Mouse (Mus musculus): ENCODE measurements at regions not wholly inside any gene's neighbourhood (a gene's known extent, or its start where the extent isn't known, plus 50 kb on each side); places are given as distances from the start of the nearest gene placed in this dataset.

DNA sequence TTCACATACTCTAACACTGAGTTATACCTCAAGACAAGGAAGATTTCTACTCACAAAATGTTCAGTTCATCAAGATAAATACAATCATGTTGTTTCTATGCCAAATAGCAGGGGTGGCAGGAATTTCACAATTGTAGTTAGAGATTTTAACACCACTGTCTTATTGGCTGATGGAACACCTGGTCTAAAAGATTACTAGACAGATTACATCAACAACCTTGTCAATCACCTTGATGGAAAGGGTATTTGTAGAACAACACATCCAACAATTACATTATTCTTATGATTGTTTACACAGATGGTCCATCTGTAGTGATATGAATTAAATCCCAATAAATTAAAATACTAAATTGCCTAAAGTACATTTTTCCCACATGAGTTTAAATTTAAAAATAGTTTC is 657.4 kb downstream of the Hdgfl1 start:
- no peak overlapping the region for H3K9ac ChIP-seq (ENCODE audit: low read length)
- no peaks in the 10 kb centered on the region for H3K36me3 ChIP-seq (ENCODE audit: control insufficient read depth, insufficient read depth, low read length)
- no peaks in the 10 kb centered on the region for H3K27me3 ChIP-seq (ENCODE audit: control insufficient read depth, insufficient read depth, low read length)
- no peak for ATAC-seq (ENCODE audit: insufficient read depth, low FRiP score)
- no peaks in the 10 kb centered on the region for H3K4me1 ChIP-seq (ENCODE audit: control insufficient read depth, insufficient read depth, low read length)
- H3K27ac ChIP-seq (ENCODE audit: low read length): no peak overlapping the region
- H3K4me3 ChIP-seq (replicated peaks; ENCODE audit: low read length): no peak overlapping the region
- H3K4me2 ChIP-seq (ENCODE audit: low read depth, low read length): no peak overlapping the region
- no peaks in the 10 kb centered on the region for H3K9me3 ChIP-seq (replicated peaks; ENCODE audit: control insufficient read depth, low read length)

- Histone ChIP-seq H3K27me3 (ENCODE audit: control insufficient read depth, insufficient read depth, low read length) (no peaks in the 10 kb centered on the region), H3K27ac (ENCODE audit: low read length) (no peak overlapping the region), H3K4me2 (ENCODE audit: low read depth, low read length) (no peak overlapping the region), H3K9me3 (replicated peaks; ENCODE audit: control insufficient read depth, low read length) (no peaks in the 10 kb centered on the region), H3K4me1 (ENCODE audit: control insufficient read depth, insufficient read depth, low read length) (no peaks in the 10 kb centered on the region), H3K4me3 (replicated peaks; ENCODE audit: low read length) (no peak overlapping the region), H3K36me3 (ENCODE audit: control insufficient read depth, insufficient read depth, low read length) (no peaks in the 10 kb centered on the region), H3K9ac (ENCODE audit: low read length) (no peak overlapping the region)
- no peak for ATAC-seq (ENCODE audit: insufficient read depth, low FRiP score)
- WGBS: 94% methylated on average over 2 of the region's 2 CpGs
These were observed 661.0 kb downstream of the Hdgfl1 start for GRCm38 (mm10) chr13:26109013-26109412.

- ATAC-seq (ENCODE audit: insufficient read depth, low FRiP score): no peak
- Histone ChIP-seq H3K9ac (ENCODE audit: low read length) (no peak overlapping the region), H3K4me1 (ENCODE audit: control insufficient read depth, insufficient read depth, low read length) (no peaks in the 10 kb centered on the region), H3K4me3 (replicated peaks; ENCODE audit: low read length) (no peak overlapping the region), H3K9me3 (replicated peaks; ENCODE audit: control insufficient read depth, low read length) (no peaks in the 10 kb centered on the region), H3K4me2 (ENCODE audit: low read depth, low read length) (no peak overlapping the region), H3K36me3 (ENCODE audit: control insufficient read depth, insufficient read depth, low read length) (no peaks in the 10 kb centered on the region), H3K27me3 (ENCODE audit: control insufficient read depth, insufficient read depth, low read length) (no peaks in the 10 kb centered on the region), H3K27ac (ENCODE audit: low read length) (no peak overlapping the region)
- WGBS: 68% methylated on average over 3 of the region's 3 CpGs
These were observed 681.2 kb downstream of the Hdgfl1 start for GRCm38 (mm10) chr13:26088727-26089126.

DNA sequence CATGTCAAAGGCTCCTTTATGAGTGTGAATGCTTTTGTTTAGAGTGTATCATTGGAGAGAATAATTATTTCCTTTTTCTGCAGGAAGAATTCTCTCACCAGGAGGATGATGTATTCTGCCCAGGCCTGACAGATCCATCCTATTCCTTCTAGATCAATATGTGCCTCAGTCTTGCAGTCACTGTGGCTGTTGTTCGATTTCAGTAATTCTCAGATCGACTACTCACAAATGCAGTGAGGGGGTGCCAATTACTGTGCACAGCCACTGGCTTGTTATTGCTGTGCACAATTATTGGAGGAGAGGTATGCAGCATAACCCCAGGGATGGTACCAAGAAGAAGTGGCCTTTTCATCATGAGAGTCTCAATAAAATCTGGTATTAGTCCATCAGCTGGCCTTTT is 689.2 kb downstream of the Hdgfl1 start:
- H3K27me3 ChIP-seq (ENCODE audit: control insufficient read depth, insufficient read depth, low read length): no peaks in the 10 kb centered on the region

GRCm38 (mm10) chr13:26080302-26080701 is 689.7 kb downstream of the Hdgfl1 start:
- Histone ChIP-seq H3K4me1 (ENCODE audit: control insufficient read depth, insufficient read depth, low read length) (no peaks in the 10 kb centered on the region), H3K9me3 (replicated peaks; ENCODE audit: control insufficient read depth, low read length) (no peaks in the 10 kb centered on the region), H3K27me3 (ENCODE audit: control insufficient read depth, insufficient read depth, low read length) (no peaks in the 10 kb centered on the region), H3K4me2 (ENCODE audit: low read depth, low read length) (no peak overlapping the region), H3K27ac (ENCODE audit: low read length) (no peak overlapping the region), H3K4me3 (replicated peaks; ENCODE audit: low read length) (no peak overlapping the region), H3K9ac (ENCODE audit: low read length) (no peak overlapping the region), H3K36me3 (ENCODE audit: control insufficient read depth, insufficient read depth, low read length) (no peaks in the 10 kb centered on the region)
- ATAC-seq (ENCODE audit: insufficient read depth, low FRiP score): no peak
- 47% methylated on average over 4 of the region's 4 CpGs for WGBS

More for the DNA sequence above, 689.2 kb downstream of the Hdgfl1 start:
- Histone ChIP-seq H3K9me3 (replicated peaks; ENCODE audit: control insufficient read depth, low read length) (no peaks in the 10 kb centered on the region), H3K4me3 (replicated peaks; ENCODE audit: low read length) (no peak overlapping the region), H3K4me2 (ENCODE audit: low read depth, low read length) (no peak overlapping the region), H3K27ac (ENCODE audit: low read length) (no peak overlapping the region), H3K36me3 (ENCODE audit: control insufficient read depth, insufficient read depth, low read length) (no peaks in the 10 kb centered on the region), H3K9ac (ENCODE audit: low read length) (no peak overlapping the region), H3K4me1 (ENCODE audit: control insufficient read depth, insufficient read depth, low read length) (no peaks in the 10 kb centered on the region)
- ATAC-seq (ENCODE audit: insufficient read depth, low FRiP score): no peak
- WGBS: 86% methylated on average over 2 of the region's 2 CpGs

- no peak for ATAC-seq (ENCODE audit: insufficient read depth, low FRiP score)
- Histone ChIP-seq H3K4me3 (replicated peaks; ENCODE audit: low read length) (no peak overlapping the region), H3K27me3 (ENCODE audit: control insufficient read depth, insufficient read depth, low read length) (no peaks in the 10 kb centered on the region), H3K4me1 (ENCODE audit: control insufficient read depth, insufficient read depth, low read length) (no peaks in the 10 kb centered on the region), H3K27ac (ENCODE audit: low read length) (no peak overlapping the region), H3K4me2 (ENCODE audit: low read depth, low read length) (no peak overlapping the region), H3K9me3 (replicated peaks; ENCODE audit: control insufficient read depth, low read length) (no peaks in the 10 kb centered on the region), H3K36me3 (ENCODE audit: control insufficient read depth, insufficient read depth, low read length) (no peaks in the 10 kb centered on the region), H3K9ac (ENCODE audit: low read length) (no peak overlapping the region)
- WGBS: 93% methylated on average over 1 of the region's 1 CpGs
These were observed 690.6 kb downstream of the Hdgfl1 start for GRCm38 (mm10) chr13:26079362-26079761.

DNA sequence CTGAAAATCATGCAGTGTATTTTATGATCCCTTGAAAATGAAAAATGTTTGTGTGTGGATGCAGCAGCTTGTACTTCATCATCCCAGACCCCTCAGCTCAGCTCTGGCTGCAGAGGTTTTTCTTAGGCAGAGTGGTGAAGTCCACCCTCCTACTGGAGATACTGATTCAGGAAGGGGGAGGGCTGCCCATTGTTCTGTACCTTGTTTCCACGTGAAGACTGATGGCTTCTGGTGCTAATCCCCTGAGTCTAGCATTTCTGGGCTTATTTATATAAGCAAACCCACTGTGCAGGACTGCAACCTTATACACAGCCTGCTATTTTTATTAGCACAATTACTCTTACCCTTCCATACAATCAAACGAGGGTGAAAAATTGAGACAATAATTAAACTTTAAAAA is 708.6 kb downstream of the Hdgfl1 start:
- no peak overlapping the region for H3K4me3 ChIP-seq (replicated peaks; ENCODE audit: low read length)
- H3K4me1 ChIP-seq (ENCODE audit: control insufficient read depth, insufficient read depth, low read length): no peaks in the 10 kb centered on the region
- H3K27me3 ChIP-seq (ENCODE audit: control insufficient read depth, insufficient read depth, low read length): no peaks in the 10 kb centered on the region
- no peaks in the 10 kb centered on the region for H3K36me3 ChIP-seq (ENCODE audit: control insufficient read depth, insufficient read depth, low read length)
- ATAC-seq (ENCODE audit: insufficient read depth, low FRiP score): no peak
- H3K4me2 ChIP-seq (ENCODE audit: low read depth, low read length): no peak overlapping the region
- H3K9me3 ChIP-seq (replicated peaks; ENCODE audit: control insufficient read depth, low read length): no peaks in the 10 kb centered on the region
- no peak overlapping the region for H3K9ac ChIP-seq (ENCODE audit: low read length)
- no peak overlapping the region for H3K27ac ChIP-seq (ENCODE audit: low read length)
- 33% methylated on average over 2 of the region's 2 CpGs for WGBS

GRCm38 (mm10) chr13:26037699-26038098 is 732.3 kb downstream of the Hdgfl1 start:
- Histone ChIP-seq H3K4me3 (replicated peaks; ENCODE audit: low read length) (no peak overlapping the region), H3K27me3 (ENCODE audit: control insufficient read depth, insufficient read depth, low read length) (no peaks in the 10 kb centered on the region), H3K9me3 (replicated peaks; ENCODE audit: control insufficient read depth, low read length) (no peaks in the 10 kb centered on the region), H3K4me1 (ENCODE audit: control insufficient read depth, insufficient read depth, low read length) (no peaks in the 10 kb centered on the region), H3K4me2 (ENCODE audit: low read depth, low read length) (no peak overlapping the region), H3K27ac (ENCODE audit: low read length) (no peak overlapping the region), H3K9ac (ENCODE audit: low read length) (no peak overlapping the region), H3K36me3 (ENCODE audit: control insufficient read depth, insufficient read depth, low read length) (no peaks in the 10 kb centered on the region)
- no peak for ATAC-seq (ENCODE audit: insufficient read depth, low FRiP score)

- Histone ChIP-seq H3K27me3 (ENCODE audit: control insufficient read depth, insufficient read depth, low read length) (no peaks in the 10 kb centered on the region), H3K27ac (ENCODE audit: low read length) (no peak overlapping the region), H3K4me2 (ENCODE audit: low read depth, low read length) (no peak overlapping the region), H3K4me3 (replicated peaks; ENCODE audit: low read length) (no peak overlapping the region), H3K4me1 (ENCODE audit: control insufficient read depth, insufficient read depth, low read length) (0 out of 2 replicates have a peak, but pooled peaks cover 2% of the 10 kb centered on the region), H3K9ac (ENCODE audit: low read length) (no peak overlapping the region), H3K36me3 (ENCODE audit: control insufficient read depth, insufficient read depth, low read length) (no peaks in the 10 kb centered on the region), H3K9me3 (replicated peaks; ENCODE audit: control insufficient read depth, low read length) (no peaks in the 10 kb centered on the region)
- ATAC-seq (ENCODE audit: insufficient read depth, low FRiP score): no peak
- WGBS: 30% methylated on average over 3 of the region's 3 CpGs
These were observed 743.6 kb downstream of the Hdgfl1 start for GRCm38 (mm10) chr13:26026386-26026785.

GRCm38 (mm10) chr13:26024696-26025095 is 745.3 kb downstream of the Hdgfl1 start:
- H3K9ac ChIP-seq (ENCODE audit: low read length): no peak overlapping the region
- 0 out of 2 replicates have a peak, but pooled peaks cover 2% of the 10 kb centered on the region for H3K4me1 ChIP-seq (ENCODE audit: control insufficient read depth, insufficient read depth, low read length)
- H3K4me3 ChIP-seq (replicated peaks; ENCODE audit: low read length): no peak overlapping the region
- ATAC-seq (ENCODE audit: insufficient read depth, low FRiP score): no peak
- no peak overlapping the region for H3K4me2 ChIP-seq (ENCODE audit: low read depth, low read length)
- H3K9me3 ChIP-seq (replicated peaks; ENCODE audit: control insufficient read depth, low read length): no peaks in the 10 kb centered on the region
- H3K27ac ChIP-seq (ENCODE audit: low read length): no peak overlapping the region
- H3K36me3 ChIP-seq (ENCODE audit: control insufficient read depth, insufficient read depth, low read length): no peaks in the 10 kb centered on the region
- H3K27me3 ChIP-seq (ENCODE audit: control insufficient read depth, insufficient read depth, low read length): no peaks in the 10 kb centered on the region

Measured in stomach, embryonic 16.5 days (tissue).